In the genomic region with DNA sequence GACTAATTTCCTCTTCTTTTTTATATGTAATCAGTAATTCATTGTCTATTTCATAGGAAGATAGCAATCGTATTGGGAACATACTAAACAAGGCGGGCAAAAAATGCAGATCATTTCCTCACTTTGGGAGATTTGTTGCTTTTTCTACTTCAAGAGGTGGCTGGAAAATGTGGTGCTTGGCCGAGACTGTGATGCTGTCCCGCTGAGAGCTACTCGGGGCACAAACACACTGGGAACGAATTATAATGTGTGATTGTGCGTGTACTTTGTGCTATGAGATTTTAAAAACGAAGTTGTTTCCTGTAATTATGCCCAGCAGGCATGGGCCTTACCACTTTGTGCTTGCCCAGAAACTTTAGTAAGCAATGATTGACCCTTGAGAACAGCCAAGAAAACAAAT, we compare ENCODE assay signal across 16 mouse cellular contexts. TPM values are rescaled to one million over a fixed set of nuclear protein-coding genes. Genes with fewer than 3 reads are reported as not detected.
"Had no signal": no experiment of that assay in that cellular context is flagged by ENCODE, and none has a peak within 500 bp of the region (broad histone marks: within the 10 kb centered on the region; RNA-seq: fewer than 3 reads in every experiment).

No protein-coding gene starts in this region.

- DNase-seq: kidney, adult 8-10 months; kidney, postnatal 36 days; lung, embryonic 14.5 days; lung, postnatal 10 days; lung, postnatal 4 days; midbrain, embryonic 14.5 days; thymus, adult 2 months; thymus, postnatal 25 days had no signal

- H3K27ac ChIP-seq: kidney, postnatal 0 days; limb, embryonic 15.5 days; liver, embryonic 12.5 days; midbrain, embryonic 10.5 days; neural tube, embryonic 12.5 days; stomach, postnatal 0 days had no signal

- H3K4me3 ChIP-seq: limb, embryonic 15.5 days; liver, embryonic 12.5 days; midbrain, embryonic 10.5 days; neural tube, embryonic 12.5 days had no signal

RNA-seq across cellular contexts. Expression of a gene that starts 29.0 kb away (rescaled TPM):
- total RNA-seq: megakaryocyte, adult 5-6 weeks; neutrophil, adult 5-6 weeks had no signal
